Mouse (Mus musculus) cerebral cortex, adult 2 months (tissue): Measurements from ENCODE around the gene Tmem150a.

Experiments used
- WGBS: fragments of 180-500 bp; shearing (Covaris S2); methylation state at CpG from one replicate; pipeline ENCODE4 v1.1.7; 2018; 5-methylcytosine and 5-hydroxymethylcytosine counted together

Gene Tmem150a

DNA sequence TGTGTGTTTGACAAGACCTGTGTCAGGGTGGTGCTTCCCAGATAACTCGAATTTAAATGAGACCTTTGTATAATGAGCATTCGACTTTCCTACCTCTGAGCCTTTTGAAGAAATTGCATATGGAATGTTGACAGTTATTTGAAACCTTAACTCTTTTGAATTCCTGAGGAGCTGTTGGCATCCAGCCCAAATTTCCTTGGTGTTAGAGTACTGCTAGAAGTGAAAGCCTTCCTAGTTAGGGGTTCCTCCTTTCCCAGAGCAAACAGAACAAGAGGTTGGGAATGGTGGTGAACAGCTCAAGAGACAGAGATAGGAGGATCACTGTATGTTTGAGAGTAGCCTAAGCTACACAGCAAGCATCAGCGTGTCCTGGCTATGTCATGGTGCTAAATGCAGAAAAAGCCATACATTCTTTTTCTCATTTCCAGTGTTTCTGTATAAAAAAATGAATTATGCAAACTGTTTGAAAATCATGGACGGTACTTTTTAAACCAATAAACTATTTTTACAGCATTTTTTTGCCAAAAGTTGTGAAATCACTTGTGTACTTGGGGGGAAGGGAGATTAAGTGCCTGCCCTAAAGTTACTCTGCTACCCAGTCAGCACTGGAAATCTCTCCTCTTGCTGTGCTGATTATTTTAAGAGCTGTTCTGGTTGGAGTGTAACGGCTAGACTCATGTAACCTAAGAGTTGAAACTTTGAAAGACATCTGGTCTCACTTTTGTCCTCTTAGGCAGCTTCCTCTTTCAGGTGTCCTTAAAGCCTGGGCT is 2.4 kb upstream of the Tmem150a start:
- 48% methylated on average over 5 of the region's 5 CpGs for WGBS

DNA sequence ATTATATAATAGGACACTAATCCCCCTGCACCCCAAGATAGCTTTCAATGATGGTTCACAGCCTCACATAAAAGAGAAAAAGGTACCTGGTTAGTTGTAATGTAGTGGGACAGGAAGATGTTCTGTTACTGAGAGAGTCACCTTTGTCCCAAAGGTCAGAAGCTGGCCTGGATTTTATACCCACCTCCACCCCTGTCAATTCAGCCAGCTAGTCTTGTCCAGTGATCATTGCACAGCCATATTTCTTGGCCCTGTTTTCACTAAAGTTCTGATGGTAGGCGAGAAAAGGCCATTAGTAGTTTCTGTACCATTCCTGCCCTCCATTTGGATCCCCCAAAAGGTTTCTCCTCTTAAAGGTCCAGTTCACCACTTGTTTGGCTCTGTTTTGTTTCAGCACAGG is 1.2 kb upstream of the Tmem150a start:
- 71% methylated on average over 1 of the region's 1 CpGs for WGBS

DNA sequence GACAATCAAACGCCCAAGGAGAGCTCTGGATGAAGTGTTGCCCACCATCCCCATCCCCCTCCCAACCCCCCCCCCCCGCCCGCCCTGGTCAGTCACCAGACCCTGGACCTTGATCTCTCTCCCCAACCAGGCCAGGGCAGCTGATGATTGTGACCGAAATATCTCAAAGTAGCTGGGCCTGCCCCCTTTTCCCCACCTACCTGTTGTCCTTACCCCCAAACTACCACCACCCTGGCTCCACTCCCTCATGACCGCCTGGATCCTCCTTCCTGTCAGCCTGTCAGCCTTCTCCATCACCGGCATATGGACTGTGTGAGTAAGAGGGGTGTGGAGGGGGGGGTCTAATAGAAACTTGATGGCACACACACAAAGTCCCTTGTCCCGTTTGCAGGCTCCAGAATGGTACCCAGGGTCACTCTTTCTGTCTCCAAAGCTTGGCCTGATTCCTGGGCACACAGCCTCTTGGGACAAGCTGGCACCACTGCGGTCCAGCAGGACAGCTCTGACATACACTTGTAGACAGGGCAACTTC is 820 bp downstream of the Tmem150a start:
- 25% methylated on average over 8 of the region's 8 CpGs for WGBS

- WGBS, result 47% methylated on average over 5 of the region's 5 CpGs
Measured at GRCm38 (mm10) chr6:72357164-72358079, 2.2 kb downstream of the Tmem150a start.

- 90% methylated on average over 10 of the region's 10 CpGs for WGBS
Measured at GRCm38 (mm10) chr6:72358086-72358764, 3.0 kb downstream of the Tmem150a start.

GRCm38 (mm10) chr6:72359343-72359742 is 4.1 kb downstream of the Tmem150a start:
- 43% methylated on average over 2 of the region's 2 CpGs for WGBS

DNA sequence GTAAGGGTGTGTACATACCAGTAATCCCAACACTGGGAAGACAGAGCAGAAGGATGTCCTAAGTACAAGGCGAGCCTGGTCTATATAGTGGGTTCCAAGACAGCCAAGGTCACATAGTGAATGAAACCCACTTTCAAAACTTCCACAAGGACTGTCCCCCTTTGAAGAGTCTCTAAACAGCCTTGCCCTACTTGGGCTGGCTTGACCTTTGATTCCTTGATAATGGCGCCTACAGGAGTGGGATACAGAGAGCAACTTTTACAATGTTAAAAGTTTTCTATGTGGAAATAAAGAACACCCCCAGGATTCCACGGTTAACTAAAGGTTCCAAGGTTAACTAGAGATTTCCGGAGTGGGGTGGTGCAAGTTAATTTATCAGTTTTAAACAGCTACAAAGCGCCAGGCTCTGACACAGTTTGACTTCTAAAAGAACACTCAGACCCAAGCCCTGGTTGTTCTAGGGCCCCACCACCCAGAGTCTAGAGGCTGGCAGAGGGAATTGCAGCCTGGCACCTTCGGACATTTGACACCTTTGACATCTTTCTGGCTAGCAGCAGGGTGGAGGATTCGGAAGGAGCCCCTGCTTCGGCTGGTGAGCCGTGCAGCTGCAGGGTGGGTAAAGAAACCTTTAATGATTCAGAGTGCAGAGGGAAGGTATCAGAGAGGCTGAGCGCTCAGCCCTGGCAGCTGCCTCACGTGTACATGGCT is 4.8 kb downstream of the Tmem150a start:
- WGBS, result 71% methylated on average over 11 of the region's 11 CpGs

DNA sequence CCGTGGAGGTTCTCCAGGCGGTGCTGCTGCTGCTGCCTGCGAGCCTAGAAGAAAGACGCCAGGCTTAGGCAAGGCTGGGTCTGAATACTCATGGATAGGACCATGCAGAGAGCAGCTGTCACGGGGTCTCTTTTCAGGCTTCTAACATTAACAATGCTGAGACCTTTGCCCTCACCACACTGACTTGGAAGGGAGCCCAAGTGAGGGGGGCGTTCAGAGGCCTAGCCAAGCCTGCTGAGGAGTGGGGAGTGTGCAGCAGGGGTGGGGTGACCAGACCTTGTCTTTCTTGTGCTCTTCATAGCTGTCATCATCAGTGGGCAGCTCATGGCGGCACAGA is 5.3 kb downstream of the Tmem150a start:
- 57% methylated on average over 7 of the region's 7 CpGs for WGBS

DNA sequence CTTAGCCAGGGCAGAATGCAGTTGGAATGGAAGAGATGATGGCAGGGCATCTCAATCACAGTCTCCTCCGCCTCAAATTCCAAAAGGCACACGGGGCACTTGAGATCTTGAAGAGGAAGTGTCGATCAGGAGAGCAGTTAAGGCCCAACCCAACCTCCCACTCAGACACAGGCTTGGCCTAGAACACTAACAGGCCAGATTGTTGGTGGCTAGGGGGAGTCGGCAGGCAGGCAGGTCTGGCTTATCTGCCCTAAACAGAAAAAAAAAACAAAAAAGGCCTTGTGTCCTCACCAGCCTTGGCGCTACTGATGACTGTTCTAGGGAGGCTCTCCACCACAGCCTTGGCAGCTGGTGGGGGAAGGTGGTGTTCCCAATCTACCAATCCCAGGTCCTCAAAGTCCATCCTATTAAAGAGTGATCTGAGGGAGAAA is 5.9 kb downstream of the Tmem150a start:
- WGBS, result 47% methylated on average over 5 of the region's 5 CpGs

- WGBS, result under 1% methylated on average over 42 of the region's 42 CpGs
Measured at GRCm38 (mm10) chr6:72362132-72363028, 7.1 kb downstream of the Tmem150a start.

DNA sequence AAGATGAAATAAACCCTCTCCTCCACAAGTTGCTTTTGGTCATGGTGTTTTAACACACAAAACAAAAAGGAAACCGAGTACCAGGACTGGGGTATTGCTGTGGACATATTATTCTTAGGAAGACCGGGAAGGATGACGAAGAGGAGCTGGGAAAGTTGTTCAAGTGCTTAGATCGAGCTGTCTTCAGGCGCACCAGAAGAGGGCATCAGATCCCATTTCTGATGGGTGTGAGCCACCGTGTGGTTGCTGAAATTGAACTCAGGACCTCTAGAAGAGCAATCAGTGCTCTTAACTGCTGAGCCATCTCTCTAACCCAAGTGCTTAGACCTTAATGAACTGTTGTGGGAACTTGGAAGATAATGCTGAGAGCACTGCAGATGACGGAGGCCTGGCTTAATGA is 8.8 kb downstream of the Tmem150a start:
- whole genome bisulfite sequencing, result 41% methylated on average over 7 of the region's 7 CpGs

DNA sequence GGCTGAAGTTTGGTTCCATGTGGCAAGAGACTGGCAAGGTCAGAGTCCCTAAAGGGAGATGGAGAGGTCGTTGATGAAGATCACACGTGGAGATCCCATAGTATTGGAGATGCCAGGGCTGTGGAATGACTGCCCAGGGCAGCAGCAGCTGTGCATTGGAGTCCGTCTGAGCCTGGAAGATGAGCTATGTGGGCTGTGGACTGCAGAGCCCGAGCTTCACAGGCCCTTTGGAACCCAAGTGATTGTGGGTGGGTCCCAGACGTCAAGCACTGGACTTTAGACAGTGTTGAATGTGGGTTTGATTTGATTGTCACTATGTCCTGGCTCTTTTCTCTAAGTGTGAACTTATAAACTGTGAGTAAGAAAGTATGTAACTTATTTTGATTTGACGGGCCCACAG is 9.7 kb downstream of the Tmem150a start:
- WGBS, result 68% methylated on average over 6 of the region's 6 CpGs

- WGBS, result 61% methylated on average over 3 of the region's 3 CpGs
Measured at GRCm38 (mm10) chr6:72366304-72366703, 11.1 kb downstream of the Tmem150a start.

GRCm38 (mm10) chr6:72366844-72367443 is 11.7 kb downstream of the Tmem150a start, which contains the start of gene Rnf181:
Gene Rnf181 (minus strand): TSS chr6:72366956.
- 86% methylated on average over 4 of the region's 4 CpGs for WGBS

DNA sequence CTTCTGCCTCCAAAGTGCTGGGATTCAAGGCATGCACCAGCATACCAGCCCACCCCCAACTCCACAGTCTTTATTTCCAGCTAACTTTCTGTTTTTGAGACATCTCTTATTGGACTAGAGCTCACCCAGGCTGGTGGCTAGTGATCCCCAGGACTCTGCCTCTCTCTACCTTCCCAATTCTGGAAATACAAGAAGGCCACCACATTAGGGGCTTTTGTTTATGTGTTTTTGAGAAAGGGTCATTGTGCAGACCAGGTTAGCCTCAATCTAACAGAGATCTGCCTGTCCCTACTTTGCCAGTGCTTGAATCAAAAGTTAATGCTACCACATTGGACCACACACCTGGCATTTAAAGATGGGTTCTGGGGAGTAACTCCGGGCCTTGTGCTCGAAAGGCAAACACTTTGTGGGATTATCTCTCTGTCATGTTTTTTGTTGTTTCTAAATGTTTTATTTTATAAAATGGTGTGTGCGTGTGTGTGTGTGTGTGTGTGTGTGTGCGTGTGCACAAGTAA is 12.3 kb downstream of the Tmem150a start:
- 78% methylated on average over 4 of the region's 4 CpGs for WGBS

GRCm38 (mm10) chr6:72369557-72369956 is 14.3 kb downstream of the Tmem150a start:
- 83% methylated on average over 4 of the region's 4 CpGs for WGBS

- WGBS, result 86% methylated on average over 12 of the region's 12 CpGs
Measured at GRCm38 (mm10) chr6:72370091-72370490, 14.8 kb downstream of the Tmem150a start.

GRCm38 (mm10) chr6:72371147-72371546 is 15.9 kb downstream of the Tmem150a start:
- WGBS, result 41% methylated on average over 5 of the region's 5 CpGs

- 38% methylated on average over 1 of the region's 1 CpGs for WGBS
Measured at GRCm38 (mm10) chr6:72371571-72371970, 16.3 kb downstream of the Tmem150a start.

- WGBS, result 87% methylated on average over 4 of the region's 4 CpGs
Measured at GRCm38 (mm10) chr6:72373184-72373583, 17.9 kb downstream of the Tmem150a start.
